Mouse (Mus musculus): ENCODE measurements at regions not wholly inside any gene's neighbourhood (a gene's known extent, or its start where the extent isn't known, plus 50 kb on each side); places are given as distances from the start of the nearest gene placed in this dataset.
A peak's percentile ranks its signal among the peaks of the same experiment; 100 is the strongest.

DNA sequence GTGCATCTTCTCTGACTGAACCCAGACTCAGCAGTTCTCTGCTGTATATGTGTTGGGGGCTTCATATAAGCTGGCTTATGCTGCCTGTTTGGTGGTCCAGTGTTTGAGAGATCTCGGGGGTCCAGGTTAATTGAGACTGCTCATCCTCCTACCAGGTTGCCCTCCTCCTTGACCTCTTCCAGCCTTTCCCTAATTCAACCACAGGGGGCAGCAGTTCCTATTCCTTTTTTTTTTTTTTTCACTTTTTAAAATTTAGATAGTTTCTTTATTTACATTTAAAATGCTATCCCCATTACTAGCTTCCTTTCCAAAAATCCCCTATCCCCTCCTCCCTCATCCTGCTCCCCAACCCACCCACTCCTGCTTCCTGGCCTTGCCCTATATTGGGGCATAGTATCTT, 570.7 kb upstream of the Nr3c2 start:
- TF ChIP-seq POLR2A (IDR thresholded peaks at IDR 0.05; ENCODE audit: low read depth, low read length): no peak
- TF ChIP-seq CTCF (conservative IDR thresholded peaks at IDR 0.05; ENCODE audit: insufficient read depth, insufficient read length, low read depth, low read length): 0 out of 2 replicates have a peak, but pooled peaks have one; percentile 14
